ENCODE assay signal across 8 mouse cellular contexts in the genomic region with DNA sequence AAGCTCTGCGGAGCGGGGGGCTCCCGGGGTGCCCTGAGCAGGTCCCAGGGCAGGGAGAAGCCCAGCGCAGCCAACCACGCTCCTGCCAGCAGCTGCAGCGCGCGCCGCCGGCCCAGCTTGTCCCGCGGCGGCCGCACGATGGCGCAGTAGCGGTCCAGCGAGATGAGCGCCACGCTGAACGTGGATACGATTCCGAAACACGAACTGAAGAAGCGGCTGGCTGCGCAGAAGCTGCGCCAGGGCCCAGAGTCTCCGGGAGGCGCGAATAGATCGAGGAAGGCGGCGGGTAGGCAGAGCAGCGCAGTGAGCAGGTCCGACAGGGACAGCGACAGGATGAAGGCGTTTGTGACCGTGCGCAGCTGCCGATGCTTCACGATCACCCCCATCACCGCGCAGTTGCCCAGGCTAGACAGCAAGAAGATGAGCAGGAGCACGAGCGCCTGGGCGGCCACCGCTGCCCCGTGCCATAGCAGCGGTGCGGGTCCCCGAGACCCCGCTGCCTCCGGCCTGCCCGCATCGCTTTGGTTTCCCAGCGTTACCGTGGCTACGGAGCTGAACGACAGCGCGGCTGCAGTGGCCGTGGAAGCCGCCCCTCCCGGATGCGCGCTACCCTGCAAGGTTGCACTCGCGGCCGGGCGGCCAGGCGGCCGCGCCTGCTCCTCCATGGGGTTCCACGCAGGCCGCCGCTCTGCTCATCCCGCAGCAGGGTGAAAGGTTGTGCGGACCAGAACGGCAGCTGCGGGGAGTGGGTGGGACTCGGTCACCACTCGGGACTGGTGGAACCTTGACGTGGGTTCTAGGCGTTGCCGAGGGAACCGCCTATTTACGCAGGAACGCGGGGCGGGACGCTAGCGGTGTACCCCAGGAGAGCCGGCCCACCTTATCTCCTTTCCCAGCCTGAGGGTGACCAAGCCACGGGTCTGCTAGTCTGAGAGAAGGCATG. TPM values are rescaled to one million over a fixed set of nuclear protein-coding genes. Genes with fewer than 3 reads are reported as not detected.
A peak's percentile ranks its signal among the peaks of the same experiment; 100 is the strongest.
DNase-seq lines count a peak whose midpoint lies in the region; ATAC-seq and TF ChIP-seq lines count a peak whose summit lies in the region.

Gpr135 (minus strand) TSS at position 799 of the 943 bp plus-strand sequence.

- under 1% methylated on average over 94 of the region's 94 CpGs for WGBS in forebrain, embryonic 15.5 days
- WGBS in liver, embryonic 16.5 days (ENCODE audit: insufficient replicate concordance): under 1% methylated on average over 94 of the region's 94 CpGs
- WGBS in neural tube, embryonic 11.5 days: under 1% methylated on average over 88 of the region's 94 CpGs
- WGBS in stomach, embryonic 15.5 days: under 1% methylated on average over 94 of the region's 94 CpGs

- in situ Hi-C loops in CH12.LX (cut with MboI; ENCODE audit: low pct_ligation_motif_present, low pct_unique_long_range_greater_than_20kb, low sequenced_read_pairs): no loop called here

- peak within 1 kb of the TSS; percentile 28; the same call in 1 of the 2 replicates for H3K9ac ChIP-seq in CH12.LX (ENCODE audit: insufficient read depth, low read depth)
- H3K9ac ChIP-seq in forebrain, embryonic 15.5 days (replicated peaks): peak within 1 kb of the TSS; percentile 64
- H3K9ac ChIP-seq in liver, embryonic 16.5 days (ENCODE audit: low read depth, low read length): no peak within 1 kb of the TSS; the same call in 1 of the 2 replicates
- peak within 1 kb of the TSS; percentile 59 for H3K9ac ChIP-seq in neural tube, embryonic 11.5 days (ENCODE audit: low read length)
- H3K9ac ChIP-seq in stomach, embryonic 15.5 days: peak within 1 kb of the TSS; percentile 42; the same call in 1 of the 2 replicates

- no peaks in the 10 kb centered on the region for H3K36me3 ChIP-seq in CH12.LX (replicated peaks in 1 of 2; ENCODE audit: control insufficient read depth in 1 of 2, insufficient read depth in 1 of 2, low read length in 1 of 2)
- 0 out of 2 replicates have a peak, but pooled peaks cover 4% of the 10 kb centered on the region for H3K36me3 ChIP-seq in forebrain, embryonic 15.5 days
- H3K36me3 ChIP-seq in liver, embryonic 16.5 days (ENCODE audit: control insufficient read depth, insufficient read depth): peaks cover 4% of the 10 kb centered on the region; the same call in 1 of the 2 replicates
- H3K36me3 ChIP-seq in neural tube, embryonic 11.5 days (ENCODE audit: control insufficient read depth, insufficient read depth, low read length): no peaks in the 10 kb centered on the region
- no peaks in the 10 kb centered on the region for H3K36me3 ChIP-seq in stomach, embryonic 15.5 days

- no peaks in the 10 kb centered on the region for H3K79me2 ChIP-seq in CH12.LX (replicated peaks; ENCODE audit: control insufficient read depth, extremely low read depth, insufficient read depth, poor library complexity, severe bottlenecking)

- no peak within 1 kb of the TSS for H3K27ac ChIP-seq in CH12.LX (ENCODE audit: insufficient read depth, low read depth)
- peak within 1 kb of the TSS; percentile 90 for H3K27ac ChIP-seq in forebrain, embryonic 15.5 days (replicated peaks)
- H3K27ac ChIP-seq in liver, embryonic 16.5 days (ENCODE audit: low read length): no peak within 1 kb of the TSS
- peak within 1 kb of the TSS; percentile 60 for H3K27ac ChIP-seq in neural tube, embryonic 11.5 days (ENCODE audit: low read depth, low read length)
- H3K27ac ChIP-seq in stomach, embryonic 15.5 days: no peak within 1 kb of the TSS

- dilution Hi-C loops in CH12.LX (cut with MboI; ENCODE audit: extremely low pct_ligation_motif_present, extremely low pct_unique_long_range_greater_than_20kb, low sequenced_read_pairs): no loop called here

- TF ChIP-seq POLR2A in CH12.LX (IDR thresholded peaks at IDR 0.05; ENCODE audit: low read depth, low read length): no peak

- H3K9me3 ChIP-seq in CH12.LX (replicated peaks; ENCODE audit: low read length): peaks cover 18% of the 10 kb centered on the region
- H3K9me3 ChIP-seq in forebrain, embryonic 15.5 days: no peaks in the 10 kb centered on the region
- H3K9me3 ChIP-seq in liver, embryonic 16.5 days (replicated peaks; ENCODE audit: control insufficient read depth, low read length): no peaks in the 10 kb centered on the region
- H3K9me3 ChIP-seq in neural tube, embryonic 11.5 days (ENCODE audit: control insufficient read depth, low read length): no peaks in the 10 kb centered on the region
- no peaks in the 10 kb centered on the region for H3K9me3 ChIP-seq in stomach, embryonic 15.5 days

- peak; percentile 49 for DNase-seq in CH12.LX (ENCODE audit: extremely low read depth)
- DNase-seq in heart, postnatal 14 days: peak; percentile 89 to 90
- DNase-seq in layer of hippocampus, adult 11-12 months (ENCODE audit: low spot score): peak; percentile 87
- peak; percentile 93 for DNase-seq in neural tube, embryonic 11.5 days (ENCODE audit: low spot score)

- TF ChIP-seq CTCF in CH12.LX (conservative IDR thresholded peaks at IDR 0.05 in 1 of 2, IDR thresholded peaks at IDR 0.05 in 1 of 2; ENCODE audit: low read depth in 2 of 2, low read length in 2 of 2): peak in 1 of 2 experiments; percentile 79; a peak in 2 of 4 replicates

- TF ChIP-seq EP300 in CH12.LX (IDR thresholded peaks at IDR 0.05; ENCODE audit: low read length): no peak

- intact Hi-C loops in heart, postnatal 14 days (cut with DNase I): no loop called here

- TF ChIP-seq RAD21 in CH12.LX (IDR thresholded peaks at IDR 0.05; ENCODE audit: low read depth, low read length): peak; percentile 27

- peaks cover 4% of the 10 kb centered on the region for H3K27me3 ChIP-seq in CH12.LX (replicated peaks)
- peaks cover 10% of the 10 kb centered on the region; the same call in 1 of the 2 replicates for H3K27me3 ChIP-seq in forebrain, embryonic 15.5 days
- H3K27me3 ChIP-seq in liver, embryonic 16.5 days (ENCODE audit: control insufficient read depth, insufficient read depth, low read depth, low read length): peaks cover 28% of the 10 kb centered on the region
- peaks cover 10% of the 10 kb centered on the region for H3K27me3 ChIP-seq in neural tube, embryonic 11.5 days (ENCODE audit: control insufficient read depth, insufficient read depth, low read length)
- H3K27me3 ChIP-seq in stomach, embryonic 15.5 days (replicated peaks): peaks cover 8% of the 10 kb centered on the region

- peak within 1 kb of the TSS; percentile 35 to 67 (median 49) for H3K4me3 ChIP-seq in CH12.LX (replicated peaks in 1 of 3; ENCODE audit: low read depth in 2 of 3, low read length in 2 of 3, poor library complexity in 1 of 3)
- peak within 1 kb of the TSS; percentile 73 for H3K4me3 ChIP-seq in forebrain, embryonic 15.5 days
- peak within 1 kb of the TSS; percentile 63 for H3K4me3 ChIP-seq in liver, embryonic 16.5 days (ENCODE audit: low read depth, low read length)
- H3K4me3 ChIP-seq in neural tube, embryonic 11.5 days (ENCODE audit: low read depth, low read length): peak within 1 kb of the TSS; percentile 69
- peak within 1 kb of the TSS; percentile 67 for H3K4me3 ChIP-seq in stomach, embryonic 15.5 days (replicated peaks)

- peaks cover 0 to 12% of the 10 kb centered on the region in 2 experiments; a peak in 2 of 4 replicates for H3K4me1 ChIP-seq in CH12.LX (ENCODE audit: control insufficient read depth in 1 of 2, insufficient read depth in 2 of 2)
- H3K4me1 ChIP-seq in forebrain, embryonic 15.5 days: peaks cover 12% of the 10 kb centered on the region
- peaks cover 4% of the 10 kb centered on the region for H3K4me1 ChIP-seq in liver, embryonic 16.5 days (ENCODE audit: control insufficient read depth, low read depth, low read length)
- no peaks in the 10 kb centered on the region for H3K4me1 ChIP-seq in neural tube, embryonic 11.5 days (ENCODE audit: control insufficient read depth, insufficient read depth, low read length)
- peaks cover 11% of the 10 kb centered on the region for H3K4me1 ChIP-seq in stomach, embryonic 15.5 days

- peak within 1 kb of the TSS; percentile 65 for H3K4me2 ChIP-seq in CH12.LX (ENCODE audit: insufficient read depth, low read depth, poor library complexity, severe bottlenecking)
- H3K4me2 ChIP-seq in forebrain, embryonic 15.5 days (replicated peaks): peak within 1 kb of the TSS; percentile 96
- peak within 1 kb of the TSS; percentile 80 for H3K4me2 ChIP-seq in liver, embryonic 16.5 days (ENCODE audit: low read depth, low read length)
- H3K4me2 ChIP-seq in neural tube, embryonic 11.5 days (ENCODE audit: low read depth): peak within 1 kb of the TSS; percentile 98
- peak within 1 kb of the TSS; percentile 100 for H3K4me2 ChIP-seq in stomach, embryonic 15.5 days

- ATAC-seq in cerebellum, adult (ENCODE audit: insufficient number of reproducible peaks, low FRiP score, low TSS enrichment): peak; percentile 88
- ATAC-seq in forebrain, embryonic 15.5 days (replicated peaks): peak; percentile 93
- peak; percentile 70 for ATAC-seq in liver, embryonic 16.5 days (ENCODE audit: low read depth)
- ATAC-seq in neural tube, embryonic 11.5 days (ENCODE audit: insufficient read depth, low FRiP score, low TSS enrichment): peak; percentile 86
- ATAC-seq in stomach, embryonic 15.5 days (ENCODE audit: insufficient read depth, low FRiP score, low read depth): peak; percentile 86

TF ChIP-seq in CH12.LX, 34 proteins besides CTCF, POLR2A, EP300 and RAD21 (continues in another document):
- TF ChIP-seq JUND (conservative IDR thresholded peaks at IDR 0.05; ENCODE audit: low read depth, low read length) (no peak), PAX5 (IDR thresholded peaks at IDR 0.05; ENCODE audit: low read length) (no peak), TBP (conservative IDR thresholded peaks at IDR 0.05; ENCODE audit: low read depth, low read length) (no peak), USF1 (IDR thresholded peaks at IDR 0.05; ENCODE audit: low read depth, low read length) (no peak), CHD2 (IDR thresholded peaks at IDR 0.05; ENCODE audit: low read length) (no peak), ELF1 (IDR thresholded peaks at IDR 0.05; ENCODE audit: low read depth, low read length) (no peak), E2F4 (IDR thresholded peaks at IDR 0.05; ENCODE audit: insufficient replicate concordance, low read depth, low read length) (no peak), MXI1 (IDR thresholded peaks at IDR 0.05; ENCODE audit: low read depth, low read length) (peak; percentile 58; the same call in 1 of the 2 replicates), MAFK (IDR thresholded peaks at IDR 0.05; ENCODE audit: insufficient replicate concordance, low read length) (no peak), ZMIZ1 (IDR thresholded peaks at IDR 0.05; ENCODE audit: low read depth, low read length) (no peak), BHLHE40 (IDR thresholded peaks at IDR 0.05; ENCODE audit: low read depth, low read length) (peak; percentile 19; the same call in 1 of the 2 replicates)

RNA-seq across cellular contexts. Expression of gene Gpr135, which starts in this region (rescaled TPM):
- not detected in 2 replicates for total RNA-seq in CH12.LX (2012; rRNA removed)
- total RNA-seq in CH12.LX (2014; rRNA removed): not detected in 2 replicates
- not detected in 2 replicates for polyA plus RNA-seq in CH12.LX (2012; ENCODE audit: insufficient read length, low read depth)
- 4.0 and 4.2 TPM in 2 replicates for polyA plus RNA-seq in forebrain, embryonic 15.5 days (2015; fragmentation: Nextera tagmentation; extraction: Ambion mirVana)
- total RNA-seq in heart, postnatal 14 days (2021): under 1 TPM; 0.48 to 0.61 TPM
- 0.09 and 0.14 TPM in 2 replicates for polyA plus RNA-seq in liver, embryonic 16.5 days (2015; fragmentation: Nextera tagmentation; extraction: Ambion mirVana)
- 0.92 and 0.99 TPM in 2 replicates for polyA plus RNA-seq in neural tube, embryonic 11.5 days (2014; fragmentation: Nextera tagmentation; extraction: Ambion mirVana)
- polyA plus RNA-seq in stomach, embryonic 15.5 days (2015; fragmentation: Nextera tagmentation; extraction: Ambion mirVana): 0.54 and 0.77 TPM in 2 replicates

Comparison
In these comparisons a context has a peak if more than half of its experiments do, and no peak if none do; other contexts are left out.
1. Peak in DNase-seq, H3K4me3 ChIP-seq, H3K9ac ChIP-seq and H3K4me2 ChIP-seq in CH12.LX; RNA of the gene not detected or under 1 TPM.
2. Peak in DNase-seq in heart, postnatal 14 days; RNA of the gene not detected or under 1 TPM.
3. Peak in ATAC-seq, H3K4me3 ChIP-seq and H3K4me2 ChIP-seq in liver, embryonic 16.5 days; RNA of the gene not detected or under 1 TPM.
4. Peak in DNase-seq, ATAC-seq, H3K4me3 ChIP-seq, H3K27ac ChIP-seq, H3K9ac ChIP-seq and H3K4me2 ChIP-seq in neural tube, embryonic 11.5 days; RNA of the gene not detected or under 1 TPM.
5. Peak in ATAC-seq, H3K4me3 ChIP-seq, H3K9ac ChIP-seq and H3K4me2 ChIP-seq in stomach, embryonic 15.5 days; RNA of the gene not detected or under 1 TPM.